Mouse (Mus musculus): ENCODE results near the gene Samd15. TPM values are rescaled to one million over a fixed set of nuclear protein-coding genes. Genes with fewer than 3 reads are reported as not detected.
"Not testable (repeated sequence)": the region's sequence is repeated elsewhere in the genome, so short reads cannot be mapped to it uniquely, and the experiment has no call there.

The Samd15 gene
- total RNA-seq (2021) = not detected
- long read RNA-seq, experiment 1 = 0 reads
- long read RNA-seq, experiment 2 = 0 reads

DNA sequence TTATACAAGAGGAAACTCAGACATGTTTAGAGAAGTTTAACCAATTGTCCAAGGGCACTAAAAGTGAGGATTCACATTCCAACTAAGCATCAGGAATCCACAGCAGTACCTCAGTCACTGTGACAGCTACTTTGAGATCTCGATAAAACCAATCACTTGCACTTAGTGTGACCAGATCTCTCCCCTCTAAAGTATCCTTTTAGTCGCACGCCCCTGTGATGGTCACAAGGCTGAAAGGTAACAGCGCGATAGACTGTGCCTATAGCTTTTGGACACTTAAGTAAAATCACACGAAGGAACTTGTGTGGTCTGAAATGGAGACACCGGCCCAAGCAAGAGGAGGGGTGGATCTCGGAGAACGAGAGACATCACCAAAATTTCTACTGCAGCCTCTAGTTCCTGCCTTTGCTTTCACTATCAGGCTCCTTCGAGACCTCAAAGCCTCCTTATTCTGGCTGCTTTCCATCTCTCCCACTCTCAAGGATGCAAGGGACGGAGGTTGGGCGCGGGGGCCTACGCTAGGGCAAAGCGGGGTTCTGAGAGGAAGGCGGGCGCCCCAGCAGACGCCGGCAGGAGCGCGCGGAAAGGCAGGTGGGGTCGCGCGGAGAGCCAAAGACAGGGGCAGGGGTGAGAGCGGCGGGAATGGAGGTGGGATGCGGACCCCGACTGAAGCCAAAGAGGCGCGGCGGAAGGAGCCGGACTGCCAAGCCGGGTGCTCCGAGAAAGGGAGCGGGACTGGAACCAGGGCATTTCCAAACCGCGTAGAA, at the start of gene Samd15:
Samd15 (plus strand) TSS at position 518 of the 767 bp plus-strand sequence.
- DNase-seq = peak in 1 of 2 experiments; percentile 8
- intact Hi-C loops (cut with DNase I) = no loop called here

DNA sequence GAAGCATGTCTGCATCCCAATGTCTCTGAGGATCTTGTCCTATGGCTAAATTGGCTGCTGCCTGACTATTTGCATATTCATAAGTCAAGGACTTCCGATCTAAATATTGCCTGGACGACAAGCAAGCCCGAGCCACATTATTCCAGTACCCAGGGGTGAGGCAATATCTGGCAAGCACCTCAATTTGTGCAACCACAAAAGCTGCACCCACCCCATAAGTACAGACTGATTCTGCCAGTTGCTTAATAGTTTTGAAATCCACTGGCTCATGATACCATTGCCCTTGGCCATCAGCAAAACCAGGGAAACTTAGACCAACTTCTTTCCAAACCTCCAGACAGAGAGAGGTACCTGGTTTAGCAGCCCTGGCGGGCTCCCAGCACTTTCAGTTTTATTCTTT, 45.1 kb upstream of the Samd15 start:
- intact Hi-C loops (cut with DNase I) = loop anchor here (10.0 kb wide), 1 partner anchor 120 kb away; no protein-coding TSS in a partner anchor
- DNase-seq = not testable (repeated sequence)

DNA sequence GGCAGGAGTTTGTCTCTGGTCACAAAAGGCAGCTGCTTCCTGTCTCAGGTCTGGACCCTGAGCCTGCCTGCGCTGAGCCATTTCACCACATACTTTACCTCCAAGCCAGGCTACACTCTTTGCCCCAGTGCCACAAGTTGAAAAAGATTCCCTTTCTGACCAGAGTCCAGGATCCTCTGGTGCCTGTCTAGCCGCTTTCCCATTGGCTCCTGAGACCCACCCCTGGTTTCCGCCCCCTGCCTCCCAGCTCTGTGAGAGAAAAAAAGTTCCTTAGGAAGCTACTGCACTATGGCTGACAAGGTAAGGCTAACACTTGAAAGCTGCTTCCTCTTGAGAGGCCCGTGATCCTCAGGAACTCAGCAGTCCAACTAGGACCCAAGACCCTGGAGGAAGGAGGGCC, 42.2 kb upstream of the Samd15 start:
- intact Hi-C loops (cut with DNase I) = loop anchor here (10.0 kb wide), 1 partner anchor 117 kb away; no protein-coding TSS in a partner anchor

DNA sequence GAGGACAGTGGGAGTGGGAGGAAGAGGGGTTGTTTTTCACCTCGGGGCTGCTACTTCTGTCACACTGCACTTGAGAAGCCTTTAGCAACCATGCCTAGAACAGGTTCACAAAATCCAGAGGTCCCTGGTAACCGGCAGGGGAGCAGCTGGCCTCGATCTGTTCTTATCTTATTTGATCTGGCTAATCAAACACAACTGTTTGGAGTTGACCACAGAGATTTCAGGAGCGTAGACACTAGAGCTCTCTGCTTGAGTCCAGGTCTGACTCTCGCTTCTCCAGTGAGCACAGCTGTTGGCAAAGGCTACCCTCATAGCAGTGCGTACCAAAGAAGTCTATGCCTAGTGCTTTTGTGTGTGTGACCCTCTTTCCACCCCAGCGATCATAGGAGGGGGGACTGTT, 41.4 kb upstream of the Samd15 start:
- intact Hi-C loops (cut with DNase I) = loop anchor here (10.0 kb wide), 1 partner anchor 117 kb away; no protein-coding TSS in a partner anchor
- DNase-seq = no peak

More for the DNA sequence above, 42.2 kb upstream of the Samd15 start:
- no peak for DNase-seq

DNA sequence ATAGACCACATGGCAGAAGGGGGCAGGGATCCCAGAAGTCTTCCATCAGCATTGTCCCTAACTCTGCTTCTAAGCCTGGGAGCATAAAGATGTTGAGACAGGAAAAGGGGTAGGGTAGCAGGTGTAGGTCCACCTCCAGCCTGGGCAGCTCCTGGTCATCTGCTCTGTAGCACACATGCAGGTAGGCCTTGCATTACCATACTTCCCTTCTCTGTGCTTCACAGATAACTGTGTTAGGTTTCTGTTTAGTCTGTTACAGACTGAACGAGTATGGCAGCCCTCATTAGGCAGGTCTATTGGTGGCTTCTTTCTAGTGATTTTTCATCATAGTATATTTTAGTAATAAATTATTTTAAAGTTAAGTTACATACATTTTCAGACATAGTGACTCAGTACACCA, 39.2 kb upstream of the Samd15 start:
- no peak for DNase-seq
- intact Hi-C loops (cut with DNase I) = no loop called here

- DNase-seq = no peak
- intact Hi-C loops (cut with DNase I) = no loop called here
These were observed 38.7 kb upstream of the Samd15 start for GRCm38 (mm10) chr12:87160815-87161214.

DNA sequence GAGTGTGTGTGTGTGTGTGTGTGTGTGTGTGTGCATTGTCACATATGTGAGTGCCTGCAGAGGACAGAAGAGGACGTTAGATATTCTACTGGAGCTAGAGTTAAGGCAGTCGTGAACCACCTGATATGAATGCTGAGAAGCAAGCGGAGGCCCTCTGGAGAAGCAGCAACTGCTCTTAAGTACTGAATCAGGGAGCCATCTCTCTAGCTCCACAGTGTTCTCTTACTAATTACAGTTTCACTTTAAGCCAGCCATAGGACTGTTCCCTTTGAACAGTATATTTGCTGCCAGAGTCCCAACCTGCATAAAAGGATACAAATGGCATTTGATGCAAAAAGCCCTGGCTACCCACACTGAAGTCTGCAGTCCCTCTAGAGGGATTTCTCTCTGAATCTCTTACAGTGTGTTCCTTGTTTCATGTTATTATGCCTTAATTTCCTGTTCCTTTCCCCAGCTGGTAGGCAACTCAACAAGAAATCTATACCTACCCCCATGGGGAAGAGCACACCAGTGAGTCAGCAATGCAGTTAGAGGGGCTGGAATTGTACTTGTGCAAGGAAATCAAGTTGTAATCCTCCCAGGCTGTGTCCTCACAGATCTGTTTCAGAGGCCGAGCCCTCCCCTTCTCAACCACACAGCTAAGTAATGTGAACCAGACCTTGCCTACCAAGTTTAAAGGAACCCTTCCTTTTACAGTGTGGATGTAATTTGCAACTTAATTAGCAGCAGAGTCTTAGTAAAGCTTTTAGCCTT, 24.2 kb upstream of the Samd15 start:
- intact Hi-C loops (cut with DNase I) = no loop called here
- no peak for DNase-seq

- DNase-seq = no peak
- intact Hi-C loops (cut with DNase I) = no loop called here
These were observed 21.9 kb upstream of the Samd15 start for GRCm38 (mm10) chr12:87177631-87178030.

DNA sequence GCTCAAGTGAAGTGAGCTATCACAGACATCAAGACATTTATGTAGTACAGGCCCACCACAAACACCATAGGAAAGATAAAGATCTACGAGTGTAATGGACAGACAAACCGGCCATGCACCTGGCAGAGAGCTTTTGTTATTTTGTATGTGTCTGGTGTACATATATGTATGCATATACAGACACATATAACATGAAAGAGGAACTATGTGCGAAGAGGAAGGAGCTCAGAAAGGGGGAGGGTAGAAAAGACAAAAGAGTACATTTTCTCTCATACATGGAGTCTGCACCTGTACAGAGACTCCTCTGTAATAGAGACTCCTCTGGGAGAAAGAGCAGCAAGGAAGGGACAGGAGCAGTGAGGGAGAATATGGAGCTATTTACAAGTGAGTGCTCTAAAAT, 6.5 kb upstream of the Samd15 start:
- intact Hi-C loops (cut with DNase I) = no loop called here
- no peak for DNase-seq

- no peak for DNase-seq
- intact Hi-C loops (cut with DNase I) = no loop called here
These were observed 4.5 kb upstream of the Samd15 start for GRCm38 (mm10) chr12:87195069-87195468.

GRCm38 (mm10) chr12:87196310-87196709, 3.2 kb upstream of the Samd15 start:
- DNase-seq = no peak
- intact Hi-C loops (cut with DNase I) = no loop called here

DNA sequence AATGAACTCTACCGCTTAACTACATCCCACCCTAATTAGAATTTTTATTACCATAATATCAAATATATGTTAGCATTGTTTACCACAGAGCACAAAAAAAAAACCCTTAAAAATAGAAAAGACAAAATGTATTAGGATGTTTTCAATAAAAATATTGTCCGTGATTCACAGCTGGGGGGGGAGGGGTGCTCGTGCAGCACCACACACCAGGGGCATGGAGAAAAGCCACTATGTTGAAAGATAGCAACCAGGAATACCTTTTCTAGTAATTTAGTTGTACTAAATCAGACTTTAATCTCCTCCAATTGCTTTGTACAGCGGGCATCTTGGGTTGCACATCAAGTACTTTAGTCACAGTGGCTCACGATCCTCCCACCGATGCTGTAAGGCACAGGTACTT, 731 bp upstream of the Samd15 start:
- DNase-seq = no peak
- intact Hi-C loops (cut with DNase I) = no loop called here

GRCm38 (mm10) chr12:87199973-87200586, 557 bp downstream of the Samd15 start, which contains the start of gene Tmed8:
Gene Tmed8 (minus strand): TSS chr12:87200454.
- peak; percentile 41 to 58 for DNase-seq
- intact Hi-C loops (cut with DNase I) = no loop called here

- no peak for DNase-seq
- intact Hi-C loops (cut with DNase I) = no loop called here
These were observed 2.2 kb downstream of the Samd15 start for GRCm38 (mm10) chr12:87201694-87202093.

- intact Hi-C loops (cut with DNase I); DNase-seq: not testable (repeated sequence)
These were observed 6.3 kb downstream of the Samd15 start for GRCm38 (mm10) chr12:87205789-87206188.

DNA sequence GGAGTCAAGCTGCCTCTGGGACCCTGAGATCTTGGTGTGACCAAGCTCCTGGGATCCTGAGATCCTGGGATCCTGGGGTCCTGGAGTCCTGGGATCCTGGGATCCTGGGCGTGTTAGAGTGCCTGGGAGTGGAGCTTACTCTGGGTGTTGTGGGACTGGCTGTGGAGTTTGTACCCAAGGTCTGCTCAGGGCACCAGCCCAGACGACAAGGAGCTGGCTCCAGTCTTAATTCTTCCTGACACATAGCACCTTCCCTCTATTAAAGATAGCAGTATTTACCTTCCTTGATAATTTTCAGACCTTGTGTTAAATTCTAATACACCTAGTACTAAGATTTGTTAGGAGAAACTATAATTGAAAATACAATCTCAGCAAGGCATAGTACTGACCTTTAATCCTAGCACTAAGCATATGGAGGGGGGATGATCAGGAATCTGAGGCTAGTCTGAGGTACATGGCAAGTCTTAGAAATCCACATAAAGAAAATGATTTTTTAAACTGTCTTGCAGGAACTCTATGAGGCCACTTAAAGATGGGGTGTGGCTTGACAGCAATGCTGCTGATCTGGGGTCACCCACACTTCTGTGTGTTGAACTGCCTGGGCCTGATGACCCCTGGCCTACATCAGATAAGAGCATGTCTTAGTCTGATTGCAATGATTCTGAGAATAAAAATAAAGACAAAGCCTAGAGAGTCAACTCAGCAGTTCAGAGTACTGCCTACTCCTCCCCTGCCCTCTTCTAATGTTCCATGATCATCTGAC, 13.5 kb downstream of the Samd15 start:
- DNase-seq = no peak
- intact Hi-C loops (cut with DNase I) = no loop called here

- no peak for DNase-seq
- intact Hi-C loops (cut with DNase I) = no loop called here
These were observed 16.5 kb downstream of the Samd15 start for GRCm38 (mm10) chr12:87216053-87216452.

DNA sequence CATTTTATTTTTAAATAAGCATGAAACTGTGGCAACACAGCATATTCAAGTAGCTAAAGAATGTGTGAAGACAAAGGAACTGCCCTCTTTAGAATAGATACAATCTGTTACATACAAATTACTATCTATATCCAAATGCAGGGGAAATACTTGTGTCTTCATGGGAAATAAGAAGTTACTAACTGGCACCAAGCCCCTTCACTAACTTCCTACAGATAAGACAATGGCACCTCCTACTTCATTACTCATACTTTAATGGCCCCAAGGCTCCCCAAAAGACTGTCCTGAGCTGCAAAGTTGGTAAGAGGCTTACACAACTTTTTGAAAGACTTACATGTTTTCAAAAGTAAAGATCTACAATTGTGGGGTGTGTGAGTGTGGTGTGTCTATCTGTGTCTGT, 18.1 kb downstream of the Samd15 start:
- intact Hi-C loops (cut with DNase I) = no loop called here
- DNase-seq = no peak

- intact Hi-C loops (cut with DNase I) = no loop called here
- DNase-seq = no peak
These were observed 19.8 kb downstream of the Samd15 start for GRCm38 (mm10) chr12:87219362-87219761.

DNA sequence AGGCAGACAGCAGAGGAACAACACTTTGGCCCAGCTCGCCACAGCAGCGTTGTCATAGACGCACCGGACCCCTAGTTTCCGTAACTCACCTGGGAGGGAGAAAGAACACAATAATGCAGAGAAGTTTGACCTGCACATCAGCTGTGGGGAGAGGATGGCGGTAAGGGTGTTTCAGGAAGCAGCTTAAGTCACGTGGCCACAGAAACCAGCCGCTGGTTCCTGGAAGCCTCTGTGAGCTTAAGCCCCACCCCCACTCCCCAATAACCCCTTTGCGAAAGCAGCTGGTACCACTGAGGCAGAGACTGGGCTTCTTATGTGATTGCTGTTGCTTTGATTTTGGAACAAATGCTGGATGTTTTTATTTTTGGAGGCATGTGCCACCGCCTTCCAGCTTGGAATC, 25.4 kb downstream of the Samd15 start:
- intact Hi-C loops (cut with DNase I) = no loop called here
- DNase-seq = no peak
